Mouse (Mus musculus): Measurements from ENCODE around the gene Reps2. TPM values are rescaled to one million over a fixed set of nuclear protein-coding genes. Genes with fewer than 3 reads are reported as not detected.

Gene Reps2
- total RNA-seq (2021), result 1 to 10 TPM; 4.0 to 6.2 TPM
- long read RNA-seq, experiment 1, partial matches to known transcripts, result 1 of 1 reads
- long read RNA-seq, experiment 1, other reads (novel, unspliced or antisense), result 0 of 1 reads
- long read RNA-seq, experiment 2, partial matches to known transcripts, result 1 of 2 reads
- long read RNA-seq, experiment 2, other reads (novel, unspliced or antisense), result 1 of 2 reads

GRCm38 (mm10) chrX:162643091-162643788 is at the start of gene Reps2:
Reps2 (minus strand) TSS chrX:162643649.
- peak; percentile 80 for DNase-seq

- DNase-seq, result no peak
Measured at GRCm38 (mm10) chrX:162691272-162691671, 47.8 kb upstream of the Reps2 start.

DNA sequence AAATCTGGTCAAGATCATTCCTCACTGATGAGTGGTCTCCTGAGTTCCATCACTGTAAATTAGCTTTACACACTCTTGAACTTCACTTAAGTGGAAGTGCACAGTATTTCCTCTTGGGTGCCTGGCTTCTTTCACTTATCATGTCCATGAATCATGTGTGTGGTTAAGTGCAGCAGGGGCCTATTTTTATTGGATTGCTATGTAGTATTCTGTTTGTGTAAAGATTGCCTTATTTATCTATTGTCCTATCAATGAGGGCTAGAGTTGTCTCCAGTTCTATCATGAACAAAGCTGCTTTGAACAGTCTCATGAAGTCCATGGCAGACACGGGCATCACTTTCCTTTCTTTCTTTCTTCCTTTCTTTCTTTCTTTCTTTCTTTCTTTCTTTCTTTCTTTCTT is 41.9 kb upstream of the Reps2 start:
- no peak for DNase-seq

DNA sequence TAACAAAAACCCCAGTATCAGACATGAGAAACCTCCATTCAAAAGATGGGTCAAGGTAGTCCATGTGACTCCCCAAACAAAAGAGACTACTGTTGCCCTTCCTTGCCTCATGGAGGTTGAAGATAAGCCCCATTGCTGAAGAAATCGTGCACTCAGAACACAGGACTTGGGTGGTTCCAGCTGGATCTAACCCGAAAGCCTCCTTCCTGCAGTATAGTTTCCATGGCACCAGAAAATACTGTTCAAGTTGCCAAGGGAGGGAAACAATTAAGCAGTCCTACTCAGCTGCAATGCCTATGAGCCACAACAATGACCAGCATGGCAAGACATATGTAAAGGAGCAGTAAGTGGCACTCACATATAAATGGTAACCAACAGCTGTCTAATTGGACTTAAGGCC is 36.1 kb upstream of the Reps2 start:
- DNase-seq, result no peak

GRCm38 (mm10) chrX:162678820-162679219 is 35.4 kb upstream of the Reps2 start:
- no peak for DNase-seq

- DNase-seq, result no peak
Measured at GRCm38 (mm10) chrX:162666166-162666565, 22.7 kb upstream of the Reps2 start.

DNA sequence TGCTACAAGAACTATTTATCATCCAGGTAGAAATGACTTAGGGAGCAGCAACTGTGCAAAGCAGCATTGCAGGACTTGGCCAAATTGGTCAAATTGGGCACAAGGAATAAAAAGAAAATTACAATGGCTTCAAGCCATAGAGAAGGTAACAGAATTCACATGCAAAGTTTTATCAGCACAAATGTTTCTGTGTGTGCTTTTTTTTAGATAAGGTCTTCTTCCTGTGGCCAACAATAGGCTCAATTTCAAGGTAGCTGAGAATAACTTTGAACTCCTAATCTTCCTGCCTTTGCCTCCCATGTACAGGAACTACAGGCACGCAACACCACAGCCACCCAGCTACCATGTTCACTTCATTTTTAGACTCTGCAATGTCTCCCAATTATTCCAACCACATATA is 16.7 kb upstream of the Reps2 start:
- DNase-seq, result no peak

DNA sequence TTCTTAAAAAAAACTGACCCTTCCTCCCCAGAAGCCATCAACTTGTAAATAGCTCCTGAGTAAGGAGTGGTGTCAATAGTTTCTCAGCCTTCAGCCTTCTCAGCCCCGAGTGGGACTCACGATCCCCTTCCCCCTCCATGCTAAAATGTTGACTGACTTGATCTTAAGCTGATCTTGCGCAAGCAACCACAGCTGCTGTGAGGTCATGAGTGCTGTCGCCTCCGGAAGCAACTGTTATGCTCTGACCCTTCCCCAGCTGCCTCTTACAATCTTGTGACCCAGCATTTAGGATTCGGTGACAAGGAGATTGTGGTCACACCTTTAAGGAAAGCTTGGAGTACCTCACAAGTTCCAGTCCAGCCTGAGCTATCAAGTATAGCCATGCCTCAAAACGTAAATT is 10.1 kb upstream of the Reps2 start:
- no peak for DNase-seq

- no peak for DNase-seq
Measured at GRCm38 (mm10) chrX:162652445-162652844, 9.0 kb upstream of the Reps2 start.

- no peak for DNase-seq
Measured at GRCm38 (mm10) chrX:162651125-162651524, 7.7 kb upstream of the Reps2 start.

- no peak for DNase-seq
Measured at GRCm38 (mm10) chrX:162643789-162644092, 292 bp upstream of the Reps2 start.

GRCm38 (mm10) chrX:162642402-162643090 is 903 bp downstream of the Reps2 start:
- DNase-seq, result no peak

DNA sequence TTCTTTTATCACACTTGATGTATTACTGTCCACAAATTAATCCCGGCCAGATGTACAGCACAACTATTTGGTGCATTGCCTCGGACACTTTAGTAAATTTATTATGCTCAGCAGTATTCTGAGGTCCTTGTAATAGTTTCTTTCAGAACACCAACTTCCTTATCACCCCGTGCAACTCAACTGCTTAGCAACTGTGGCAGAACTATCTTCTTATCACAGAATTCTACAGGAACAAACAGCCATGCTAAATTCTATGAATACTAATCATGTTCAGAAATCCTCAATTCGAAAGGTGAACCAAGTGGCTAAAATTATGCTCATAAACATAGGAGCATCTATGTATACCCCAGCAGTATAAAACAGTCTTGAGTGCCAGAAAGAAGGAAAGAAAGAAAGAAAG is 1.7 kb downstream of the Reps2 start:
- DNase-seq, result no peak

GRCm38 (mm10) chrX:162635159-162635558 is 8.3 kb downstream of the Reps2 start:
- DNase-seq, result no peak

DNA sequence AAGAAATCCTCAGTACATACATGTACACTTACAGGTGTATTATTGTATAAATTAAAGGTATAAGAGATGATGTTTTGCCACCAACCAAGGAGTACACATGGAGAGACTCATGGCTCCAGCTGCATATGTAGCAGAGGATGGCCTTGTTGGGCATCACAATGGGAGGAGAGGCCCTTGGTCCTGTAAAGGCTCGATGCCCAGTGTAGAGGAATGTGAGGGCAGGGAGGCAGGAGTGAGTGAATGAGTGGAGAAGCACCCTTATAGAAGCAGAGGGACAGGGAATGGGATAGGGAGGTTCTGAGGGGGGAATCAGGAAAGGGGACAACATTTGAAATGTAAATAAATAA is 21.4 kb downstream of the Reps2 start:
- DNase-seq, result no peak

DNA sequence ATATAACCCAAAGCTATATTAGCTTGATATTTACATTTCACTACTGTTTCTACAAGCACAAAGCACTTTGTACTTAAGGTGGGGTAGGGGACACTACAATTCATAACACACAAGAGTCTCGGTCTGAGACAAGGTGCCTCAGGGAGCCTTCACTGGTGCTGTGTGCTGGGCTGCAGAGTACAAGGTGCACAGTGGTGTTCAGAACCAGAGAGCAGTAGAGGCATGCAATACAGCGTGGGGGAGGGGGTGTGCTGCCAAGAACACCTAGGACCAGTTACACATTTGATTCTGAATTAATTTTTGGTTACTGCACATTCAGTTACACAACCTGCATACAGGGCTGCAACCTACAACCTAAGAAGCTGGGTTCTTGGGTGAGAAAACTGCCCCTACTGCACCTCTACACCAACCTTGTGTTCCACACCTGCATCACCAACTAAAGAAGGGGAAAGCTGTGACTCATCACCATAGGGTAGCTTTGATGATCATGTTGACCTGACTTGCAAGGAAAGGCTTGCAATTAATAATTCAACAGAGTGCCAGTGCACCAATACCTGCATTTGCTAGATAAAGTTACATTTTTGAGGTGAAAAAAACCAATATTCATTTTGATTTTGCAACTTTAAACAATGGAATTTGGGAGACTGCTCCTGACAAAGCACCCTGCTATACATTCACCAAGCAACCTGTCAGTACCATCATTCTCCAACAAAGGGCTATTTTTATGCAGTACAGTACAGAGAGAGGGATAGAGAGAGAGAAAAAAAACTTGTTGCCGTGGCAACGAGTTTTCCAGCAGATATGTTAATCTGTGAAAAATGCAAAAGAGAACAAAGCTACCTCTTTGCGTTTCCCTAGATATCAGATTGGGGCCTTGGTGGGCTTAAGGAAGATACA is 22.0 kb downstream of the Reps2 start:
- no peak for DNase-seq

- DNase-seq, result no peak
Measured at GRCm38 (mm10) chrX:162619705-162620104, 23.7 kb downstream of the Reps2 start.

DNA sequence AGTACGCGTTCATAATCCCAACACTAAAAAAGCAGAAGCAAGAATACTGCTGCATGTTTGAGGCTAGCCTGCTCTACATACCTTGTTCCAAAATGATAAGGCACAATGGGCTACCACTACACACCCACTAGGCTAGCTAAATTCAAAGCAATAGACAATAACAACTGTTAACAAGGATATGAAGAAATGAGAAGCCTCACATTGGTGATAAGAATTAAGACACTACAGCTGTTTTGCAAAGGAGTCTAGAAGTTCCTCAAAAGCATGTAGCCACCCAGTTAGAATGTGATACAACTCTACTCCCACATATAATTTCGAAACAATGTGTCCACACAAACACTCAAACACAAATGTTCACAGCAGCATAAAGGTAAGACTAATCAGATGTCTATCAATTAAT is 24.9 kb downstream of the Reps2 start:
- no peak for DNase-seq

DNA sequence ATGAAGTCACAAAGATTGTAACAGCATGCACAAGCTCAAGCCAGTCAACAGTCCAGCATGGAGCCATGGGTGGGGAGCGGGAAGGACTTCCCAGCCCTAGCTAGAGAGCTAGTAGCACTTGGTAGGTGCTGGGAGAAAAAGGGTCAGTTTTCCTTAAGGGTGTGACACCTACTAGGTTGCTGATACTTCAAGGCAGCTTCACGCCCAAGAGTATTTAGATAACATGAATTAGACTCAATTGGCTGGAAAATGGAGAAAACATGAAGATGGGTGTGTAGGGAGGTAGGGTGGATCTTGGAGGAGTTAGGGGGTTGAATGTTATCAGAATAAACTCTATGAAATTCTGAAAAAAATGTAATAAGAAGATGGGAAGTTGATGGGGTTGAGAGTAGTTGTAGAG is 37.3 kb downstream of the Reps2 start:
- DNase-seq, result no peak

DNA sequence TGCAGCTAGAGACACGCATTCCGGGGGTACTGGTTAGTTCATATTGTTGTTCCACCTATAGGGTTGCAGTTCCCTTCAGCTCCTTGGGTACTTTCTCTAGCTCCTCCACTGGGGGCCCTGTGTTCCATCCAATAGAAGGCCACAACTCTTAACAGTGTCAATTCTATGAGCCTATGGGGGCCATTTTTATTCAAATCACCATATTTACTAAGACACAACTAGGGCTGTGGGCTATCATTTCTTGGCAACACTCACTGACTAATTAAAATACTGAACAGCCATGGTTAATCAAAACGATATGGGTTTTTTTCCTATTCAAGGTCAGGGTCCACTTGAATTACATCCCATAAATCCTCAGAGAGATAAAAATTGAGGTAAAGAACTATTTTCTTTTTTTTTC is 43.8 kb downstream of the Reps2 start:
- DNase-seq, result no peak

DNA sequence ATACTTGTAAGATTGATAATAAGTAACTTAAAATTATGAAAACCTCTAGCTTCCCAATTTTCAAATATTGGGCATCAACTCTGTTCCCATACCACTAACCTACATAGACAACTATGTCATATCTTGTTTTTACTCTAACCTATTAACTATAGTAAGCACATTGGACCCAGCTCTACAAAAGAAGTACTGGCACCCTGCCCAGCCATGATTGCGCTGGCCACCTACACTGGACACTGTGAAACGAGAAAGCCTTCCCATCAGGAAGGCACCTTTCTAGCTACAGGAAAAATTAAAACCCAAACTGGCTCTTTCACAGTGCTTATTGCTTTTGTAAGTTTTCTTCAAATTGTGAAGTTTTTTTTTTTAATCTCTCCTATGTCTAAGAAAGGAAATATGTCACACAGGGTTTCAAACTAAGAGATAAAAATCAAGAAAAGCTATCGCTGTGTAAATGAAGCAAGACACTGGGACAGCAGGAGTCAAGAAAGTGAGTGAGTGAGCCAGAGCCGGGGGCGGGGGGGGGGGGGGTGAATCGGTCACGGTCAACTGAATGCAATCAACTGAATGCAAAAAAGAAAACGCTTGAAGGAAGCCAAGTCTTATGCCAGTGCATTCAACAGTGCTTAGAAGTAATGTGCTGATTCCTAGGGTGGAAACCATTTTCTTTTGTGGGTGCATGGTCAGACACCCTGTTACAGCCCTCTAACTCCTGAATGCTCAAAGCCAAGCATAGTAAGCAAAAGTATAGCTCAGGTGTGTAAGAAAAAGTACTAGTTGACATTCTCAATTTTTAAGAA is 52.2 kb downstream of the Reps2 start:
- DNase-seq, result peak; percentile 38

- no peak for DNase-seq
Measured at GRCm38 (mm10) chrX:162590145-162590790, 53.2 kb downstream of the Reps2 start.
